Mouse (Mus musculus) embryonic fibroblast, embryonic 13.5 days (primary cell): ENCODE data around the gene Itm2a. TPM values are rescaled to one million over a fixed set of nuclear protein-coding genes. Genes with fewer than 3 reads are reported as not detected.

Source experiments
- H3K27ac ChIP-seq: 2 replicates; pipeline ENCODE4 v1.5.1; 2012; ENCODE audit warnings: low read length, control low read depth, inconsistent platforms; ENCODE audit not compliant: insufficient read depth
- H3K4me1 ChIP-seq: 2 replicates; pipeline ENCODE4 v1.6.1; 2011; ENCODE audit warnings: low read length; ENCODE audit not compliant: control insufficient read depth, insufficient read depth
- H3K4me3 ChIP-seq: 2 replicates; pipeline ENCODE4 v1.5.1; 2011; ENCODE audit warnings: mild to moderate bottlenecking, control low read depth, low read length; ENCODE audit not compliant: insufficient read depth
- CTCF ChIP-seq: IDR thresholded peaks from 2 replicates; pipeline ENCODE4 v1.5.1; 2011; ENCODE audit warnings: mild to moderate bottlenecking, control low read depth, low read length, moderate library complexity, borderline replicate concordance; ENCODE audit not compliant: insufficient read depth
- POLR2A ChIP-seq: IDR thresholded peaks from 2 replicates; pipeline ENCODE4 v1.6.1; 2011; ENCODE audit warnings: low read depth, mild to moderate bottlenecking, control low read depth, low read length, moderate library complexity
- polyA plus RNA-seq: library from polyadenylated mRNA; stranded (reverse); fragments of >200 nt; gene quantifications from 2 replicates; pipeline ENCODE4 v1.2.4, GENCODE M21; 2011; ENCODE audit warnings: low read depth; ENCODE audit not compliant: missing spikeins, insufficient read length

Itm2a gene
- 145 and 501 TPM in 2 replicates for polyA plus RNA-seq

DNA sequence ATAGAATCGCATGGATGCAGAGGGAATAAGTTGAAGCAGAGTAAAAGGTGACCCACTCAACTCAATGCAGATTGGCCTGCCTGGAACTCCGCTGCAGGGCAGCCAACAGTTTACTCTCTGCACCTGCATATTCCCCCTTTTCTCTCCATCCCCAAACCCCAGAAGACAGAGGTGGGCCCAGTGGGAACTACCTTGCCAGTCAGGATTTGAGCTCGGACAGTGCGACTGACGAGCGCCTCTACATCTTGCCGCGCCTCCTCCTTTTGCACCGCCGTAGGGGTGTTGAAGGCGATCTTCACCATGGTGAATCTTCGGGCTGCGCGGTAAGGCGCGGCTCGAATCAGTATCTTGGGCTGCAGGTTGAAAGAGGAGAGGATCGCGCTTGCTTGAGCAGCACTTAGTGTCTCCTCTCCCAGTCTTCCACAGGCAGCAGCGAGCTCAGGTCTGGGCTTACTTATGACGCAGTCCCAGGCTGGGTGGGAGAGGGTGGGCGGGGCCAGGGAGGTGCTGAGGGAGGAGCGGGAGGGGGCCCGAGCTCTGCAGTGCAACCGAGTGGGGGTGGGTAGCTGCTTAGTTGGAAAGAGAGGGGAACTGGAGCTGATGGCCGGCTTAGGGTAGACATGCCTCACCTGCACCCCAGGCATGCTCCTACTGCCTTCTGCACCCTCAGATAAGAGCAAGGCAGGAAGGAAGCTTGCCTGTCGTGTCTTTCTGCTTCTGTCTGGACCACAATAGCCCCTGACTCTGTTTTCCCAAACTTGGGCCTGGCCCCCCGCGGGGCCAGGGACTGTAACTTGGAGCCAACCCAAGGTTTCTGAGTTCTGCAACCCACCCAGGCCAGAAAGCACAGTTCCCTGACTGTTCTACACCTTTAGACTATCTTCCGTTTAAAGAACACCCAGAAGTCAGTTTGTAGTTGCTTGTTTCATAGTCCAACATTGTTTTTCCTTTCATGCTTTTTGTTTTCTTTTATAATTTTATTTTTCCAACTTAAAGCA, at the start of gene Itm2a:
Itm2a (minus strand) TSS at position 462 of the 998 bp plus-strand sequence.
- TF ChIP-seq CTCF, result no peak
- peak; percentile 87 for TF ChIP-seq POLR2A
- Histone ChIP-seq H3K27ac (no peak within 1 kb of the TSS), H3K4me3 (peak within 1 kb of the TSS; percentile 71), H3K4me1 (no peaks in the 10 kb centered on the region)

DNA sequence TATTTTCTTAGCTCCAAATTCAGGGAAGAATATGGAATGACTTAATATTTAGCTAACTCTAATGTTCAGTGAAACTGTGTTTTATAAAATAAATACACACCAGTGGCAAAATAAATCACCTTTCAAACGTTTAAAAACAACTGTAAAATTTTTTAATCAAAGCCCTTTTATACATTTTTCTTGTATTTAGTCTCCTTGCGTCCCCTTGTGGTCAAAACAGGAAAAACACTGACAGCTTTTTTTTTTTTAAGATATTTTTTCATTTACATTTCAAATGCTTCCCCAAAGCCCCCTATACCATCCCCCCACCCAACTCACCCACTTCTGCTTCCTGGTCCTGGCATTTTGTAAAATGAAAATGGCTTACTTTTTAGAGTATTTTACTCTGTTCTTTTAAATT, 32.7 kb upstream of the Itm2a start:
- Histone ChIP-seq H3K27ac (no peak overlapping the region), H3K4me3 (no peak overlapping the region), H3K4me1 (no peaks in the 10 kb centered on the region)
- no peak for TF ChIP-seq POLR2A
- no peak for TF ChIP-seq CTCF

DNA sequence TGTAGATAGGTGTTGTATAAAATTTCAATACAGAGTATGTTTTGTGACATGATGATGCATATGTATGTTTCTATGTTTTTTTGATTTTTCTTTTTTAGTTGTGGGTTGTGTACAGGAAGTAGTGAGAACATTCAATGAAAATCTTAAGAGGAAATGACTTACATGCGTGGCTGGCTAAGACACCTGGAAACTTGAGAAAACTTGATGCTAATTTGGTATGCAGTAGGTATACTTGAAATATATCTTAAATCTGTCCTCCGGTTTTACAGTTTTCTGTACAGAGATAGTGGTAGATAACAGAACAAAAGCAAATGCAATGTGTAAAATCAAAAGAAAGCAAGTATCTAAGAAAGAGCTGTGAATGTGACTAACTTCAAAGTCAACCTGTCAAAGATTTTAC, 18.1 kb upstream of the Itm2a start:
- no peak for TF ChIP-seq CTCF
- TF ChIP-seq POLR2A, result no peak
- H3K4me1 ChIP-seq, result no peaks in the 10 kb centered on the region; the same call in 1 of the 2 replicates
- H3K27ac ChIP-seq, result no peak overlapping the region
- H3K4me3 ChIP-seq, result no peak overlapping the region

DNA sequence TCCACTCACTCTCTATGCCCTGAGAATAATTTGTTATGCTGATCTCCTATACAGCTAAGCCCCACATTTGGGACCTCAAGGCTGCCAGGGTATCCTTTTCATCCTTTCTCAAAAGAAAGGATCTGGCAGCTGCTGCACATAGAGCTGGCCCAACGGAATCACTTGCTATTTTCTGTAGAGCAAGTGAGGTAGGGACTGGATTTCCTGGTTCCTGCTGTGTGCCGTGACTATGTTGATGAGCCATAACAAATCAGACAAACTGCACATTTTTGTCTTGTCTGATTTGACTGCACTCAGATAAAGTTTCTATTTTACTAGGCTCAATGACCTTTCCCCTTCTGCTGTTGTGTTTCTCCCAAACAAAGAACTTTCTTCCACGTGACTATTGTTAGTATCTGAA, 14.2 kb upstream of the Itm2a start:
- Histone ChIP-seq H3K27ac (no peak overlapping the region), H3K4me1 (no peaks in the 10 kb centered on the region; the same call in 1 of the 2 replicates)
- TF ChIP-seq POLR2A (no peak), CTCF (no peak)

DNA sequence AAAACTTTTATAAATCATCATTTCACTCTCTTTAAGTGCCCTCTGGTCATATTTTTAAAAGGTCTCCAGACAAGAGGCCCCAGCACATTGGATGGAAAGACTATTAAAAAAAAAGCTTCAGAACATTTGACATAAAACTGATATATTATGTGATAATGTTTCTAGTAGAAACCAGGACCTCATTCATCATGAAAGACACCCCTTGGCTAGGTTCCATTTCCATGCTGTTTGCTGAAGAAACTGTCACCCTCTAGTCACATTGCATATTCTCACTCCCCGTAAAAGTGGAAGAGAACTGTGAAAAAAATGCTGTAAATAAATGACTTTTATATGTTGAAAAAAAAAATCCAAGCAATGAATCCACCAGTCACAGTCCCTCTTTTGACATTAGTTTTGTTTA, 12.8 kb upstream of the Itm2a start:
- no peaks in the 10 kb centered on the region; the same call in 1 of the 2 replicates for H3K4me1 ChIP-seq
- H3K27ac ChIP-seq, result no peak overlapping the region
- TF ChIP-seq CTCF (no peak), POLR2A (no peak)
- no peak overlapping the region for H3K4me3 ChIP-seq

More for the DNA sequence above, 14.2 kb upstream of the Itm2a start:
- H3K4me3 ChIP-seq, result no peak overlapping the region

DNA sequence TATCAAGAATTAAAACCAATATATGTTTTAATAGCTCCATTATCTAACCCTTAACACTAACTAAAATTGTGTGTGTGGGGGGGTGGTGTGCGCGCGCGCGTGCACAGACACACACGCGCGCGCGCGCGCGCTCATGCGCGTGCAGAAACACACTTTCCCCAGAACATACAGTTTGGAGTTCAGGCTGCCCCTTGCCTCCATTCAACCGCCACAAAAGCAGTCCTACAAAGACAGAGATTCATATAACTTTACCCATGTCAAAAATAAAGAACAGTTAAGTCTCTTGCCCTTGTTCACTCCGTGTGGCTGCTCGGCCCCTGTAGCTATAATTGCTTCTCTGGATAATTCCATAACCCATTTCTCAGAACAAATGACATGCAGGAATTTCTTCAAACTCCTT, 695 bp downstream of the Itm2a start:
- no peak overlapping the region for H3K27ac ChIP-seq
- TF ChIP-seq POLR2A (no peak), CTCF (no peak)
- peak overlapping the region; percentile 71 for H3K4me3 ChIP-seq
- no peaks in the 10 kb centered on the region for H3K4me1 ChIP-seq

DNA sequence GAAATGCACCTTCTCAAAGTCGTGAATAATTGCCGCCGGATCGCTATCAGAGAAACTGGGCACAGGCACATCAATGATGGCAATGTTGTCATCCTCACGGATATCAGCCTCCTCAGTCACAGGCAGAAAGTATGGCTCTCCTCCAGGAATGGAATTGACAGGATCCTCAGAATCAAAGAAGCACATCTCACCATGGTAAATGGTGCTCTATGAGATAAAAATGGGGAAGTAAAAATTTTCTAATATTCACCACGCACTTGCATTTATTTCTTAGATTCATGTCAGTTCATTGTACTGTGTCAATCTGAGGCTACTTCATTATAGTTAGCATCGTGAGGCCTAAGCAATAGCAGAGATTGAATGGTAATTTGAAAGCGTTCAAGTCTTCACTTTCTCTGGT, 4.1 kb downstream of the Itm2a start:
- TF ChIP-seq POLR2A (no peak), CTCF (no peak)
- no peaks in the 10 kb centered on the region for H3K4me1 ChIP-seq
- no peak overlapping the region for H3K27ac ChIP-seq
- no peak overlapping the region for H3K4me3 ChIP-seq

DNA sequence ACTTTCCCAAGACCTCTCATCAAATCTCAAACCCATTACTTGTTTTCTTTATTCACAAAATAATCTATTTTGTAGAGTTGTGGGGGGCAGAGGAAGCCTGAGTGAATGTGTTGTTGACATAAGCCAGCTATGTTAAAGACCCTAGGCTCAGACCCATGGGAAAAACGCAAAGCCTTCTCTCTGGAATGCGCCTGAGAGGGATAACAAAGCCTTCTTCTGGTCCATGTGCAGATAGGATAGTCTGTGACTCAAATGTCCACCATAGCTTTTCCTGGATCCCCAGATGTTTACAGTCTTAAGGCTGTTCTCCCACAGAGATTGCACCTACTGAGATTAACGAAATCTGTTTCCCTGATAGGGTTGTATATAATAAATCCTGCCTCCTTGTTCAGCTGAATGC, 9.9 kb downstream of the Itm2a start:
- no peak overlapping the region for H3K27ac ChIP-seq
- no peak overlapping the region for H3K4me3 ChIP-seq
- TF ChIP-seq CTCF, result no peak
- no peak for TF ChIP-seq POLR2A
- H3K4me1 ChIP-seq, result no peaks in the 10 kb centered on the region

DNA sequence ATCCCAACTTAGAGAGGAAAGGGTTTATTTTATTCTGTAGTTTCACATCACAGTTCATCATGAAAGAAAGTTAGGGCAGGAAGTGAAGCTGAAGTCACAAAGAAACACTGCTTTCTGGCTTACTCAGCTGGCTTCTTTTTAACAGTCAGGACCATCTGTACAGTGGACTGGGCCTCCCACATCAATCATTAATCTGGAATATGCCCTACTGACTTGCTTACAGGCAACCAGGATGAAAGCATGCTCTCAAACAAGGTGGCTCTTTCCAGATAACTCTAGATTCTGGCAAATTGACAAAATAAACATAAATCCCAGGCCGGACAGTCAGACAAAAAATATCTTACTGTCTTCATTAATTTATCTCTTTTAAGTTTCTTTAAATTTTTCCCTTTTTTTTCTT, 27.8 kb downstream of the Itm2a start:
- no peak for TF ChIP-seq CTCF
- TF ChIP-seq POLR2A, result no peak
- H3K4me1 ChIP-seq, result no peaks in the 10 kb centered on the region
- no peak overlapping the region for H3K4me3 ChIP-seq
- H3K27ac ChIP-seq, result no peak overlapping the region

Other genes starting within 250 kb of the Itm2a start
- not detected in 2 replicates for gene Gpr174, start 147.5 kb downstream of the Itm2a start, polyA plus RNA-seq